Mouse (Mus musculus) embryonic facial prominence, embryonic 11.5 days (tissue): Measurements from ENCODE around the gene St6galnac6. TPM values are rescaled to one million over a fixed set of nuclear protein-coding genes. Genes with fewer than 3 reads are reported as not detected.

Experiments used
- ATAC-seq: fragments of 200-750 bp; cut with Nextera tagmentation; replicated peaks from 2 replicates; pipeline ENCODE4 v1.8.0; 2017; ENCODE audit warnings: low read depth; ENCODE audit not compliant: insufficient number of reproducible peaks, low FRiP score, low TSS enrichment
- DNase-seq: peaks from one replicate; pipeline ENCODE4 v3.0.0-alpha.2; 2015; ENCODE audit warnings: low spot score
- H3K27ac ChIP-seq: fragments of 300-500 bp; sonication (generic); replicated peaks from 2 replicates; pipeline ENCODE4 v1.5.1; 2014; ENCODE audit warnings: mild to moderate bottlenecking, low read depth, low read length, control low read depth
- H3K27me3 ChIP-seq: fragments of 300-500 bp; sonication (generic); 2 replicates; pipeline ENCODE4 v1.6.1; 2014; ENCODE audit warnings: mild to moderate bottlenecking, low read length, moderate library complexity, mixed read lengths; ENCODE audit not compliant: control insufficient read depth, insufficient read depth
- H3K36me3 ChIP-seq: fragments of 300-500 bp; sonication (generic); replicated peaks from 2 replicates; pipeline ENCODE4 v1.6.1; 2014; ENCODE audit warnings: low read depth, mild to moderate bottlenecking, low read length, moderate library complexity, mixed read lengths; ENCODE audit not compliant: control insufficient read depth, insufficient read depth
- H3K4me1 ChIP-seq: fragments of 300-500 bp; sonication (generic); 2 replicates; pipeline ENCODE4 v1.6.1; 2014; ENCODE audit warnings: low read length, mixed read lengths; ENCODE audit not compliant: control insufficient read depth, insufficient read depth
- H3K4me2 ChIP-seq: fragments of 300-500 bp; sonication (generic); 2 replicates; pipeline ENCODE4 v1.6.1; 2014; ENCODE audit warnings: low read depth, mild to moderate bottlenecking, control low read depth, low read length, moderate library complexity
- H3K4me3 ChIP-seq: fragments of 300-500 bp; sonication (generic); 2 replicates; pipeline ENCODE4 v1.5.1; 2014; ENCODE audit warnings: low read depth, low read length, control low read depth
- H3K9ac ChIP-seq: fragments of 300-500 bp; sonication (generic); replicated peaks from 2 replicates; pipeline ENCODE4 v1.6.1; 2014; ENCODE audit warnings: mild to moderate bottlenecking, control low read depth, low read length
- H3K9me3 ChIP-seq: fragments of 300-500 bp; sonication (generic); replicated peaks from 2 replicates; pipeline ENCODE4 v1.6.1; 2016; ENCODE audit warnings: mild to moderate bottlenecking, low read length, inconsistent platforms, mixed read lengths; ENCODE audit not compliant: control insufficient read depth
- WGBS: fragments of 180-500 bp; shearing (Covaris S2); extraction: QIAGEN DNeasy Blood & Tissue Kit; methylation state at CpG from one replicate; pipeline ENCODE4 v1.1.7; 2014; 5-methylcytosine and 5-hydroxymethylcytosine counted together
- polyA plus RNA-seq: library from polyadenylated mRNA; unstranded; fragments of >200 nt; fragmentation: Nextera tagmentation; extraction: Ambion mirVana; gene quantifications from 2 replicates; pipeline ENCODE4 v1.2.1, GENCODE M21; 2014

The St6galnac6 gene
- polyA plus RNA-seq, 1 experiment from 2014 or later: 6.3 TPM

DNA sequence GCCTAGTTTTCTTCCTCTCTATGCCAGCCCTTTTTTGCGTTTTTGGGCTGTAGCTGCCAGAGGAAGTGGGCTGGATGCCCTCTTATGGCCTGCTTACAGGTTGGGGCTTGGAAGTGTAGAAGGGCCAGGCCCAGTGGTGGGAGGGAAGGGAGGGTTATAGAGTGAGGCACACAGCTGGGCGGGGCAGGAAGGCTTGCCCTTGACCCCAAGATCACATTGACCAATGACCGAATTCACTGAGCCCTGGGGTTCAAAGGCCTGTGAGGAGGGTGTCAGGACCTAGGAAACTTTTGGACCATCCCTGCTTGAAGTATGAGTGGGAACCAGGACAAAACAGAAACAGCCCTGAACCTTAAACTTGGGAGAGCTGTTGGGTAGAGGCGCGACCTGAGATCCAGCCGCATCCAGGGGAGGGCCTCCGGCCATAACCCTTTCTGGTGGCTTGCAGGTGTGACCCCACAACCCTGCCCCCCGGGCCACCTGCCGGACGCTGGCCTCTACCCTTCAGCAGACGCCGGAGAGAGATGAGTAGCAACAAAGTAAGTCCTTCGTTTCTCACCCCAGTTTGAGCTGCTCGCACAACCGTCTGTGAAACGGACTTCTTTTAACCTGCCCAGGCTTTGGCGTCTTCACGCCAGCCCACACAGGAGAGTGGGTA is 9.4 kb downstream of the St6galnac6 start:
- H3K9ac ChIP-seq: peak overlapping the region; percentile 28; the same call in 1 of the 2 replicates
- H3K4me1 ChIP-seq: peaks cover 2% of the 10 kb centered on the region; the same call in 1 of the 2 replicates
- H3K4me3 ChIP-seq: 0 out of 2 replicates have a peak overlapping the region, but pooled peaks have one; percentile 22
- no peaks in the 10 kb centered on the region for H3K9me3 ChIP-seq
- ATAC-seq (no peak), DNase-seq (no peak)
- H3K4me2 ChIP-seq: peak overlapping the region; percentile 52
- peak overlapping the region; percentile 28; the same call in 1 of the 2 replicates for H3K27ac ChIP-seq
- H3K36me3 ChIP-seq: no peaks in the 10 kb centered on the region
- 33% methylated on average over 18 of the region's 18 CpGs for WGBS
- no peaks in the 10 kb centered on the region for H3K27me3 ChIP-seq

DNA sequence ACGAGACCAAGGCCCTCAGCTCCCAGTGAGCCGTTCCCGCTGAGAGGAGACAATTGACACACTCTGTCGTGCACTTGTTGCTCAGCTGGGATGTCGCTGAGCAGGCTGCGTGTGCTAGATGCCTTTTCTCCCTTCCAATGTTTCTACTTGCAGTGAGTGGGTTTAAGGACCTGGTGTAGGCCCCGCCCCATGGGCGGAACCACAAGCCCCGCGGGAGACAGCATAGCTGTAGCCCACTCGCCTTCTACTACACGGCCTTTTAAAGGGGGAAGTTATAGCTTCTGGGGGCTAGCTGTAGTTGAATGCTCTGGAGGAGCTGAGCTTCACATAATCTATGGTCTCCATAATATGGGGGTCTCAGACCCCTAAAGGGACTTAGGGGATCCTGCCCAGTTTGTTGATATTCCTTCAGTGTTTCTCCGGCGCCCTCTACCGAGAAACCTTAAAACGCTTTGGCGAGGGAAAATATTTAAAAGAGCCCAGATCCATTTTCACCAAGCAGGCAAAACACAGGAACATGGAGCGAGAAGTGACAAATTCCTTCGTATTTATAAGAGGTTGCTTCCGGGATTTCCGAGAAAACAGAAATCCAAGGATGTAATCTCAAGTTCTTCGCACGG is 11.2 kb downstream of the St6galnac6 start:
- H3K36me3 ChIP-seq: peaks cover 3% of the 10 kb centered on the region; the same call in 1 of the 2 replicates
- no peak for ATAC-seq
- peak; percentile 66 for DNase-seq
- peaks cover 2% of the 10 kb centered on the region; the same call in 1 of the 2 replicates for H3K4me1 ChIP-seq
- peak overlapping the region; percentile 18; the same call in 1 of the 2 replicates for H3K4me3 ChIP-seq
- no peaks in the 10 kb centered on the region for H3K9me3 ChIP-seq
- H3K27me3 ChIP-seq: no peaks in the 10 kb centered on the region
- peak overlapping the region; percentile 41 for H3K4me2 ChIP-seq
- WGBS: 18% methylated on average over 23 of the region's 23 CpGs
- no peak overlapping the region for H3K27ac ChIP-seq
- H3K9ac ChIP-seq: no peak overlapping the region

DNA sequence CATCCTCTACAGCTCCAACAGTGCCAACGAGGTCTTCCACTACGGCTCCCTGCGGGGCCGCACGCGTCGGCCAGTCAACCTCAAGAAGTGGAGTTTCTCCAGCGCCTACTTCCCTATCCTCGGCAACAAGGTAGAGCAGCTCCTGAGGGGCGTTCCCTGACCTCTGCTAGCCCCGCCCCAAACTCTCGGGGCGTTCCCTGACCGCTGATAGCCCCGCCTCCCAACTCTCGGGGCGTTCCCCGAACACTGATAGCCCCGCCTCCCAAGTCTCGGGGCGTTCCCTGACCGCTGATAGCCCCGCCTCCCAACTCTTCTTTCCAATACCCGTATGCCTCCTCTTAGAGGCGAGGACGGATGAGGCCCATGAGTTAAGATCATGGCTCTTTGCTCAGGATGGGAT is 12.8 kb downstream of the St6galnac6 start:
- Histone ChIP-seq H3K4me3 (no peak overlapping the region), H3K9ac (no peak overlapping the region), H3K4me2 (no peak overlapping the region), H3K9me3 (no peaks in the 10 kb centered on the region), H3K27me3 (no peaks in the 10 kb centered on the region), H3K36me3 (peaks cover 4% of the 10 kb centered on the region; the same call in 1 of the 2 replicates), H3K4me1 (peaks cover 2% of the 10 kb centered on the region; the same call in 1 of the 2 replicates), H3K27ac (no peak overlapping the region)
- 65% methylated on average over 26 of the region's 26 CpGs for WGBS
- DNase-seq: no peak
- no peak for ATAC-seq

DNA sequence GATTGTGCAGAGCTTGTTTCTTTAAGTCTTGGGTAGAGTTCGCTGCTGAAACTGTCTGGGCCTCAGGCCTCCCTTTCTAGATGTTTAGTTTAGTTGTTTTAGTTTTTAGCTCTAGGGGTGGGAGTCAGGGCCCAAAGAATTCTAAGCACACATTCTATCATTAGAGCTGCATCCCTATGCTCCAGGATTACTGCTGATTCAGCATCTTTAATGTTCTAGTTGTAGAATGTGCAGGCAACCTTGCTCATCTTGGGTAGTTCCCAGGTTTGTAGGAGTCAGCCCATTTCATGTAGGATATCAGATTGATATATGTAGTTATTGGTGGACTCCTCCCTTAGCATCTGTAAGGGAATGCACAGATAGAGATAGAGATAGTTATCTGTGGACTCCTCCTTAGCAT is 17.6 kb downstream of the St6galnac6 start:
- no peak overlapping the region for H3K9ac ChIP-seq
- no peak overlapping the region for H3K4me2 ChIP-seq
- 92% methylated on average over 1 of the region's 1 CpGs for WGBS
- H3K9me3 ChIP-seq: no peaks in the 10 kb centered on the region
- no peaks in the 10 kb centered on the region for H3K27me3 ChIP-seq
- H3K36me3 ChIP-seq: peaks cover 5% of the 10 kb centered on the region
- ATAC-seq: no peak
- H3K4me1 ChIP-seq: peaks cover 22% of the 10 kb centered on the region
- H3K4me3 ChIP-seq: no peak overlapping the region
- H3K27ac ChIP-seq: no peak overlapping the region
- DNase-seq: no peak

DNA sequence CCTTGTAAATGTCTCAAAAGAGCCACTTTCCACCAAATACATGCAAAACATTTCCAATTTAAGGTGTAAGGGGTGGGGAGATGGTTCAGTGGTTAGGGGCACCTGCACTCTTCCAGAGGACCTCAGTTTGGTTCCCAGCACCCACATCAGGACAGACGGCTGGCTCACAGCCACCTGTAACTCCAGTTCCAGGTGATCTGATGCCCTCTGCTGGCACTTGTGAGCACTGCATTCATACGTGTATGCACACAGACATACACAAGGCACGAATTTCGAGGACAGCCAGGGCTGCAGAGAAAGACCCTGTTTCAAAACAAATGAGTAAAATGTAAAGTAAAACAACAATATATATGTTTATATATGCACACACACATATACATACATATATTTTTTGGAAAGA is 18.1 kb downstream of the St6galnac6 start:
- ATAC-seq (no peak), DNase-seq (no peak)
- H3K9me3 ChIP-seq: no peaks in the 10 kb centered on the region
- H3K4me3 ChIP-seq: no peak overlapping the region
- H3K36me3 ChIP-seq: peaks cover 5% of the 10 kb centered on the region
- WGBS: 94% methylated on average over 4 of the region's 4 CpGs
- H3K9ac ChIP-seq: no peak overlapping the region
- no peak overlapping the region for H3K4me2 ChIP-seq
- H3K4me1 ChIP-seq: peaks cover 22% of the 10 kb centered on the region
- H3K27me3 ChIP-seq: no peaks in the 10 kb centered on the region
- no peak overlapping the region for H3K27ac ChIP-seq

DNA sequence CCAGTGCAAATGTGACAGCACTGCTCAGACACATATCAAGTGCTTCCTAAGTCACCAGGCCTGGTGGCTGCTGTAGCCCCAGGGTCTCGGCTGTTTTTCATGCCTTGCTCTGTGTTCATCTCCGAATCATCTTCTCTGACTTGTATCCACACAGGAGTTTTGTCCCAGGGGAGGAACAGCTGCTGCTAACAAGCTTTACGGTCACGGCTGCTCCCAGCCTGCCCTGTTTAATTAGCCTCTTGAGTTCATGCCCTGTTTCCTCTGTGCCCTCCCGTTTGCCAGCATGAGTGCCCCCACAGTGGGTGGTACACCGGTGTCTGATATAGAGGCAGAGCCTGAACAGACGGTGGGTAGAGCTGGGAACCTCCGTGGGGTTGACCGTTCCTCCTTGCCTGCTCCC is 18.5 kb downstream of the St6galnac6 start:
- Histone ChIP-seq H3K9me3 (no peaks in the 10 kb centered on the region), H3K27me3 (no peaks in the 10 kb centered on the region), H3K36me3 (peaks cover 5% of the 10 kb centered on the region), H3K9ac (no peak overlapping the region), H3K27ac (no peak overlapping the region), H3K4me2 (no peak overlapping the region), H3K4me1 (peaks cover 22% of the 10 kb centered on the region), H3K4me3 (no peak overlapping the region)
- DNase-seq: no peak
- no peak for ATAC-seq
- 78% methylated on average over 9 of the region's 9 CpGs for WGBS

DNA sequence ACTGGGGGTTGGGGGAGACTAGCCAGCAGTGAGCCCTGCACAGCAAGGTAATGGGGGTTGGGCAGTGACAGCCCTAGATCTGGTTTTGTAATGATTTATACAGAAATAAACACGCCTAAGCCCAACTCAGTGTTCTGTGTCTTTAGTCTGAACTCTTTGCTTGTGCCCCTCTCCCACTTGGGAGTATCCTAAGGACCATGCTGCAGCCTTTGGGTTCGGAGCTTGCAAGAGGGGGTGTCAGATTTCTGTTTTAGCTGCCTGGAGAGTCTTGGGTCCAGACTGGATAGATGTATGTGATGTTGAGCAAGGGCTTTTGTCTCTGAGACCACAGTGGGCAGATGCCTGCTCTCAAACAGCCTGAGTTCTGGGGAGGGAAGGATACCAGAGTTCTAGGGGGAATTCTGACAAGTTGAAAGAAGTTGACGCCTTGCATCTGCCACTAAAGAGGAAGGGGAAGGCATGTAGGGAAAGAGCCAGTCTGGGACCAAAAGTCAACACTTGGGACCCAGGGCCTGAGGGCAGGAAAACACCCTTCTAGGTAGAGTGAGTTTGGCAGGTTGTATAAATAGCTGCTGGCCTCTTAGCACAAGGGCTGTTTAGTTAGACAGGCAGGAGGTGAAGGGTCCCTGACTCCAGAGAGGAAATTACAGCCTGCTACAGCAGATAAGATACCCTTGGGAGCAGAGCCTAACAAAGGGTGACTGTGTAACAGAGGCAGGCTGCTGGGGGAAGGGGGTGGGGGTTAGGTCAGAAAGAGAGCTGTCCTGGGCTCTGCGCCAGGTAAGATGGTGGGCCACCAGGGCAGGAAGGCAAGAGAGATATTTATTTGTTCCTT is 21.4 kb downstream of the St6galnac6 start:
- ATAC-seq (peak; percentile 60; the same call in 1 of the 2 replicates), DNase-seq (peak; percentile 78)
- Histone ChIP-seq H3K36me3 (peaks cover 2% of the 10 kb centered on the region; the same call in 1 of the 2 replicates), H3K27ac (peak overlapping the region; percentile 74), H3K9ac (peak overlapping the region; percentile 41), H3K4me3 (no peak overlapping the region), H3K9me3 (no peaks in the 10 kb centered on the region), H3K4me2 (peak overlapping the region; percentile 8; the same call in 1 of the 2 replicates), H3K4me1 (peaks cover 25% of the 10 kb centered on the region), H3K27me3 (no peaks in the 10 kb centered on the region)
- 21% methylated on average over 4 of the region's 4 CpGs for WGBS
